ENCODE assay signal across 25 mouse cellular contexts in the genomic region with DNA sequence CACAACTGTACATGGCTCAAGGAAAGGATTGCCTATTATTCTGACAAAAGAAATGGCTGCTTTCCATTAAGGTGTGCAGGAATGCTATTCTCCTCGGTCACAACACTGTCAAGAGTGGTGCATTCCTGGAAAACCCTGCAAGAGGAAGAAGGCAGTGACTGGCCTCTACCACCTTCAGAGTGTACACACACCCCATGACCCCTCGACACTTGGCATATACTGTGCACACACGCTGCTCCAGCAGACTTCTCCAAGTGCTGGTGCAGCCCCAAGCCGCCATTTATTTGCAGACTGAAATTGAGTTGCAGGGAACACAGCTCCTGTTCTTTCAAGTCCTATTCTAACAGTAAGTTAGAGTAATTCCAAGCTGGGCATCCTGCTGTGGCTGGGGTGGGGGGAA.
DNase-seq lines count a peak whose midpoint lies in the region; ATAC-seq lines count a peak whose summit lies in the region.
"Had no signal": no experiment of that assay in that cellular context is flagged by ENCODE, and none has a peak within 500 bp of the region (broad histone marks: within the 10 kb centered on the region; RNA-seq: fewer than 3 reads in every experiment).

No protein-coding gene starts in this region.

- 84% methylated on average over 4 of the region's 4 CpGs for WGBS in forebrain, embryonic 14.5 days
- 93% methylated on average over 4 of the region's 4 CpGs for WGBS in forebrain, embryonic 11.5 days
- 87% methylated on average over 4 of the region's 4 CpGs for WGBS in hindbrain, embryonic 13.5 days
- WGBS in hindbrain, embryonic 14.5 days, result 74% methylated on average over 4 of the region's 4 CpGs
- WGBS in lung, embryonic 16.5 days, result 60% methylated on average over 4 of the region's 4 CpGs
- WGBS in limb, embryonic 15.5 days, result 74% methylated on average over 4 of the region's 4 CpGs
- WGBS in liver, embryonic 12.5 days (ENCODE audit: insufficient replicate concordance), result 69% methylated on average over 4 of the region's 4 CpGs

- peaks cover 47% of the 10 kb centered on the region for H3K4me1 ChIP-seq in forebrain, embryonic 14.5 days (ENCODE audit: control insufficient read depth, insufficient read depth, low read length)
- H3K4me1 ChIP-seq in forebrain, embryonic 11.5 days (replicated peaks; ENCODE audit: control insufficient read depth, insufficient read depth, low read length), result peaks cover 11% of the 10 kb centered on the region; the same call in 1 of the 2 replicates
- H3K4me1 ChIP-seq in hindbrain, embryonic 13.5 days (replicated peaks), result peaks cover 69% of the 10 kb centered on the region
- H3K4me1 ChIP-seq in hindbrain, embryonic 14.5 days (replicated peaks; ENCODE audit: control insufficient read depth, insufficient read depth, low read length), result peaks cover 43% of the 10 kb centered on the region
- H3K4me1 ChIP-seq in lung, embryonic 16.5 days (replicated peaks; ENCODE audit: control insufficient read depth, insufficient read depth, low read length), result peaks cover 30% of the 10 kb centered on the region
- H3K4me1 ChIP-seq in limb, embryonic 15.5 days, result peaks cover 39% of the 10 kb centered on the region
- H3K4me1 ChIP-seq in liver, embryonic 12.5 days, result no peaks in the 10 kb centered on the region

- DNase-seq in forebrain, embryonic 14.5 days (ENCODE audit: low spot score), result no peak
- DNase-seq in forebrain, embryonic 11.5 days (ENCODE audit: low spot score), result no peak
- no peak for DNase-seq in hindbrain, embryonic 14.5 days (ENCODE audit: low spot score)
- no peak for DNase-seq in lung, postnatal 10 days
- DNase-seq: adrenal gland, postnatal 10 days; adrenal gland, postnatal 36 days; B cell, adult 2 months; cerebellum, adult 18-20 months; cerebellum, adult 9-10 months; cerebellum, postnatal 14 days; gastrocnemius, postnatal 25 days; heart, adult 18-20 months; heart, postnatal 10 days; heart, postnatal 36 days had no signal

- no peaks in the 10 kb centered on the region for H3K27me3 ChIP-seq in forebrain, embryonic 14.5 days (replicated peaks; ENCODE audit: control insufficient read depth, insufficient read depth, low read length)
- no peaks in the 10 kb centered on the region for H3K27me3 ChIP-seq in forebrain, embryonic 11.5 days (ENCODE audit: control insufficient read depth, insufficient read depth, low read length)
- H3K27me3 ChIP-seq in hindbrain, embryonic 13.5 days, result no peaks in the 10 kb centered on the region
- H3K27me3 ChIP-seq in hindbrain, embryonic 14.5 days (ENCODE audit: control insufficient read depth, insufficient read depth, low read length), result no peaks in the 10 kb centered on the region
- no peaks in the 10 kb centered on the region for H3K27me3 ChIP-seq in lung, embryonic 16.5 days (ENCODE audit: control insufficient read depth, insufficient read depth, low read depth, low read length)
- no peaks in the 10 kb centered on the region for H3K27me3 ChIP-seq in limb, embryonic 15.5 days
- H3K27me3 ChIP-seq in liver, embryonic 12.5 days (replicated peaks), result no peaks in the 10 kb centered on the region
- H3K27me3 ChIP-seq: CH12.LX; heart, embryonic 12.5 days; heart, embryonic 15.5 days; hindbrain, embryonic 15.5 days; Patski had no signal

- no peak overlapping the region for H3K9ac ChIP-seq in forebrain, embryonic 14.5 days (ENCODE audit: low read length)
- H3K9ac ChIP-seq in forebrain, embryonic 11.5 days (ENCODE audit: low read length), result no peak overlapping the region
- H3K9ac ChIP-seq in hindbrain, embryonic 13.5 days, result 0 out of 2 replicates have a peak overlapping the region, but pooled peaks have one; percentile 24
- H3K9ac ChIP-seq in hindbrain, embryonic 14.5 days, result no peak overlapping the region
- H3K9ac ChIP-seq in lung, embryonic 16.5 days (ENCODE audit: low read length), result no peak overlapping the region
- H3K9ac ChIP-seq in limb, embryonic 15.5 days, result no peak overlapping the region
- no peak overlapping the region for H3K9ac ChIP-seq in liver, embryonic 12.5 days
- H3K9ac ChIP-seq: heart, embryonic 12.5 days; heart, embryonic 15.5 days; hindbrain, embryonic 15.5 days had no signal

- no peak for ATAC-seq in forebrain, embryonic 14.5 days
- no peak for ATAC-seq in forebrain, embryonic 11.5 days (replicated peaks; ENCODE audit: low FRiP score)
- no peak for ATAC-seq in hindbrain, embryonic 13.5 days (ENCODE audit: low FRiP score)
- no peak for ATAC-seq in hindbrain, embryonic 14.5 days (ENCODE audit: low FRiP score)
- ATAC-seq in lung, embryonic 16.5 days (ENCODE audit: low read depth), result peak; percentile 59
- ATAC-seq in limb, embryonic 15.5 days (ENCODE audit: insufficient number of reproducible peaks, low FRiP score, low TSS enrichment, low read depth), result no peak
- ATAC-seq in liver, embryonic 12.5 days, result no peak
- ATAC-seq: Patski had no signal

- H3K9me3 ChIP-seq in forebrain, embryonic 14.5 days (replicated peaks; ENCODE audit: control insufficient read depth, low read length), result no peaks in the 10 kb centered on the region
- no peaks in the 10 kb centered on the region for H3K9me3 ChIP-seq in forebrain, embryonic 11.5 days (ENCODE audit: control insufficient read depth, low read length)
- no peaks in the 10 kb centered on the region for H3K9me3 ChIP-seq in hindbrain, embryonic 13.5 days
- H3K9me3 ChIP-seq in hindbrain, embryonic 14.5 days (ENCODE audit: control insufficient read depth, low read length), result no peaks in the 10 kb centered on the region
- no peaks in the 10 kb centered on the region for H3K9me3 ChIP-seq in lung, embryonic 16.5 days (ENCODE audit: control insufficient read depth, low read length)
- no peaks in the 10 kb centered on the region for H3K9me3 ChIP-seq in limb, embryonic 15.5 days
- H3K9me3 ChIP-seq in liver, embryonic 12.5 days (replicated peaks), result no peaks in the 10 kb centered on the region
- H3K9me3 ChIP-seq: heart, embryonic 12.5 days; heart, embryonic 15.5 days; hindbrain, embryonic 10.5 days; hindbrain, embryonic 15.5 days had no signal

- no peaks in the 10 kb centered on the region for H3K36me3 ChIP-seq in forebrain, embryonic 14.5 days (ENCODE audit: control insufficient read depth, insufficient read depth, low read length)
- no peaks in the 10 kb centered on the region for H3K36me3 ChIP-seq in forebrain, embryonic 11.5 days (ENCODE audit: control insufficient read depth, insufficient read depth, low read length)
- no peaks in the 10 kb centered on the region for H3K36me3 ChIP-seq in hindbrain, embryonic 13.5 days
- no peaks in the 10 kb centered on the region for H3K36me3 ChIP-seq in hindbrain, embryonic 14.5 days (replicated peaks; ENCODE audit: control insufficient read depth, insufficient read depth)
- no peaks in the 10 kb centered on the region for H3K36me3 ChIP-seq in lung, embryonic 16.5 days (ENCODE audit: control insufficient read depth, insufficient read depth, low read length)
- no peaks in the 10 kb centered on the region for H3K36me3 ChIP-seq in limb, embryonic 15.5 days
- no peaks in the 10 kb centered on the region for H3K36me3 ChIP-seq in liver, embryonic 12.5 days
- H3K36me3 ChIP-seq: G1E; heart, embryonic 12.5 days; heart, embryonic 15.5 days; hindbrain, embryonic 10.5 days; hindbrain, embryonic 15.5 days had no signal

- H3K27ac ChIP-seq in forebrain, embryonic 14.5 days (ENCODE audit: low read depth, low read length), result 0 out of 2 replicates have a peak overlapping the region, but pooled peaks have one; percentile 17
- no peak overlapping the region for H3K27ac ChIP-seq in forebrain, embryonic 11.5 days (ENCODE audit: low read depth, low read length)
- H3K27ac ChIP-seq in hindbrain, embryonic 13.5 days, result 0 out of 2 replicates have a peak overlapping the region, but pooled peaks have one; percentile 30
- H3K27ac ChIP-seq in hindbrain, embryonic 14.5 days, result no peak overlapping the region
- H3K27ac ChIP-seq in lung, embryonic 16.5 days (ENCODE audit: low read length), result no peak overlapping the region
- H3K27ac ChIP-seq in limb, embryonic 15.5 days, result peak overlapping the region; percentile 57; the same call in 1 of the 2 replicates
- no peak overlapping the region for H3K27ac ChIP-seq in liver, embryonic 12.5 days
- H3K27ac ChIP-seq: heart, embryonic 15.5 days; hindbrain, embryonic 10.5 days; hindbrain, embryonic 15.5 days had no signal

- no peak overlapping the region for H3K4me2 ChIP-seq in forebrain, embryonic 14.5 days (ENCODE audit: low read length)
- no peak overlapping the region for H3K4me2 ChIP-seq in forebrain, embryonic 11.5 days (ENCODE audit: low read depth, low read length, severe bottlenecking)
- H3K4me2 ChIP-seq in hindbrain, embryonic 13.5 days, result no peak overlapping the region
- no peak overlapping the region for H3K4me2 ChIP-seq in hindbrain, embryonic 14.5 days (replicated peaks)
- no peak overlapping the region for H3K4me2 ChIP-seq in lung, embryonic 16.5 days (ENCODE audit: low read depth, low read length)
- no peak overlapping the region for H3K4me2 ChIP-seq in limb, embryonic 15.5 days
- H3K4me2 ChIP-seq in liver, embryonic 12.5 days, result no peak overlapping the region
- H3K4me2 ChIP-seq: heart, embryonic 12.5 days; heart, embryonic 15.5 days; hindbrain, embryonic 15.5 days had no signal

- no peak overlapping the region for H3K4me3 ChIP-seq in forebrain, embryonic 14.5 days (ENCODE audit: low read depth, low read length)
- H3K4me3 ChIP-seq in forebrain, embryonic 11.5 days (ENCODE audit: low read depth, low read length), result no peak overlapping the region
- no peak overlapping the region for H3K4me3 ChIP-seq in hindbrain, embryonic 13.5 days
- no peak overlapping the region for H3K4me3 ChIP-seq in hindbrain, embryonic 14.5 days (replicated peaks; ENCODE audit: low read length)
- no peak overlapping the region for H3K4me3 ChIP-seq in lung, embryonic 16.5 days (ENCODE audit: low read length)
- H3K4me3 ChIP-seq in limb, embryonic 15.5 days, result no peak overlapping the region
- H3K4me3 ChIP-seq in liver, embryonic 12.5 days, result no peak overlapping the region
- H3K4me3 ChIP-seq: heart, embryonic 12.5 days; heart, embryonic 15.5 days; hindbrain, embryonic 10.5 days; hindbrain, embryonic 15.5 days had no signal

Comparison
In these comparisons a context has a peak if more than half of its experiments do, and no peak if none do; other contexts are left out.
1. H3K27ac ChIP-seq: peak in forebrain, embryonic 14.5 days (single experiment), hindbrain, embryonic 13.5 days (single experiment) and limb, embryonic 15.5 days (single experiment); none in forebrain, embryonic 11.5 days (single experiment), hindbrain, embryonic 14.5 days (single experiment), lung, embryonic 16.5 days (single experiment) and liver, embryonic 12.5 days (single experiment).